Comparison of ENCODE assay signal across 9 mouse cellular contexts in the genomic region with DNA sequence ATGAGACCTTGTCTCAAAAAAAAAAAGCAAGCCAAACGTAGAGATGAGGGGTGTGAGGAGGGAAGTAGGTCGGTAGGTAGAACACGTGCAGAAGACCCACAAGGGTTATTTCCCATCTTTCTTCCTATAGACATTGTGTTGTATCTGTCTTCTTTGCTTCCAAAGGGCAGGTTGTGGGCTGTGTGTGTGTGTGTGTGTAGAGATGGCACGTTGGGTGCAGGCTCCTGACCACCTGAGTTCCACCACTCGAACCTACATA. TPM values are rescaled to one million over a fixed set of nuclear protein-coding genes. Genes with fewer than 3 reads are reported as not detected.
A peak's percentile ranks its signal among the peaks of the same experiment; 100 is the strongest.
DNase-seq lines count a peak whose midpoint lies in the region; ATAC-seq and TF ChIP-seq lines count a peak whose summit lies in the region.
"Had no signal": no experiment of that assay in that cellular context is flagged by ENCODE, and none has a peak within 500 bp of the region (broad histone marks: within the 10 kb centered on the region; RNA-seq: fewer than 3 reads in every experiment).

No protein-coding gene starts in this region.

- no peak overlapping the region for H3K9ac ChIP-seq in lung, embryonic 15.5 days
- no peak overlapping the region for H3K9ac ChIP-seq in intestine, embryonic 16.5 days (ENCODE audit: low read depth, low read length)
- H3K9ac ChIP-seq in neural tube, embryonic 15.5 days (replicated peaks): peak overlapping the region; percentile 80; the same call in 1 of the 2 replicates

- no peaks in the 10 kb centered on the region for H3K27me3 ChIP-seq in lung, embryonic 15.5 days
- no peaks in the 10 kb centered on the region for H3K27me3 ChIP-seq in intestine, embryonic 16.5 days (replicated peaks; ENCODE audit: control insufficient read depth, insufficient read depth, low read length)
- H3K27me3 ChIP-seq in neural tube, embryonic 15.5 days (replicated peaks): no peaks in the 10 kb centered on the region

- H3K9me3 ChIP-seq in lung, embryonic 15.5 days: no peaks in the 10 kb centered on the region
- H3K9me3 ChIP-seq in intestine, embryonic 16.5 days (ENCODE audit: control insufficient read depth, low read length): no peaks in the 10 kb centered on the region
- no peaks in the 10 kb centered on the region for H3K9me3 ChIP-seq in neural tube, embryonic 15.5 days (replicated peaks)

- H3K4me2 ChIP-seq in lung, embryonic 15.5 days: peak overlapping the region; percentile 72; the same call in 1 of the 2 replicates
- H3K4me2 ChIP-seq in intestine, embryonic 16.5 days (ENCODE audit: low read depth, low read length): no peak overlapping the region
- peak overlapping the region; percentile 77 for H3K4me2 ChIP-seq in neural tube, embryonic 15.5 days

- intact Hi-C loops in gastrocnemius, adult 2 months (cut with DNase I): no loop called here

- H3K4me3 ChIP-seq in gastrocnemius, adult 2 months: peak overlapping the region; percentile 86
- H3K4me3 ChIP-seq in lung, embryonic 15.5 days: no peak overlapping the region; the same call in 1 of the 2 replicates
- peak overlapping the region; percentile 85; the same call in 1 of the 2 replicates for H3K4me3 ChIP-seq in intestine, embryonic 16.5 days (ENCODE audit: low read length)
- peak overlapping the region; percentile 60; the same call in 1 of the 2 replicates for H3K4me3 ChIP-seq in neural tube, embryonic 15.5 days (replicated peaks)

- no peak for TF ChIP-seq CTCF in gastrocnemius, adult 2 months (IDR thresholded peaks at IDR 0.05)

- no peak for DNase-seq in gastrocnemius, adult 2 months
- DNase-seq in gastrocnemius, adult 8-10 months (ENCODE audit: low spot score in 2 of 2): no peak
- DNase-seq in lung, postnatal 14 days: no peak
- no peak for DNase-seq in thymus, postnatal 0 days (ENCODE audit: low spot score)
- no peak for DNase-seq in T-cell, adult 2 months (ENCODE audit: low spot score)
- DNase-seq: adrenal gland, adult 8-10 months had no signal

- WGBS in lung, embryonic 15.5 days: 62% methylated on average over 5 of the region's 5 CpGs
- WGBS in intestine, embryonic 16.5 days: 77% methylated on average over 5 of the region's 5 CpGs
- 83% methylated on average over 5 of the region's 5 CpGs for WGBS in neural tube, embryonic 15.5 days

- no peaks in the 10 kb centered on the region for H3K36me3 ChIP-seq in lung, embryonic 15.5 days
- no peaks in the 10 kb centered on the region for H3K36me3 ChIP-seq in intestine, embryonic 16.5 days (ENCODE audit: control insufficient read depth, insufficient read depth, low read length)
- H3K36me3 ChIP-seq in neural tube, embryonic 15.5 days: no peaks in the 10 kb centered on the region

- ATAC-seq in lung, embryonic 15.5 days (ENCODE audit: borderline replicate concordance, extremely low read depth, low FRiP score, low TSS enrichment): no peak
- no peak for ATAC-seq in intestine, embryonic 16.5 days
- ATAC-seq in neural tube, embryonic 15.5 days (ENCODE audit: low FRiP score): no peak

- H3K27ac ChIP-seq in gastrocnemius, adult 2 months: peak overlapping the region; percentile 96; the same call in 1 of the 2 replicates
- H3K27ac ChIP-seq in lung, embryonic 15.5 days: peak overlapping the region; percentile 95; the same call in 1 of the 2 replicates
- no peak overlapping the region for H3K27ac ChIP-seq in intestine, embryonic 16.5 days (ENCODE audit: low read length)
- no peak overlapping the region; the same call in 1 of the 2 replicates for H3K27ac ChIP-seq in neural tube, embryonic 15.5 days (replicated peaks)

- H3K4me1 ChIP-seq in lung, embryonic 15.5 days: peaks cover 22% of the 10 kb centered on the region
- peaks cover 10% of the 10 kb centered on the region for H3K4me1 ChIP-seq in intestine, embryonic 16.5 days (ENCODE audit: control insufficient read depth, insufficient read depth, low read length)
- H3K4me1 ChIP-seq in neural tube, embryonic 15.5 days: peaks cover 30% of the 10 kb centered on the region

RNA-seq across cellular contexts. Expression of gene Gmeb1, which starts 0.9 kb away (rescaled TPM):
- 10 to 100 TPM in 1 of 2 experiments, 1 to 10 TPM in 1; 8.7 to 10.6 TPM for total RNA-seq in gastrocnemius, adult 2 months (2021)
- 10 to 100 TPM in 1 of 4 experiments, 1 to 10 TPM in 3; 7.4 to 11.0 (median 7.9) TPM for total RNA-seq in gastrocnemius, adult 8-10 months (2022)
- 35.4 and 38.1 TPM in 2 replicates for polyA plus RNA-seq in lung, embryonic 15.5 days (2015; fragmentation: Nextera tagmentation; extraction: Ambion mirVana)
- polyA plus RNA-seq in intestine, embryonic 16.5 days (2015; fragmentation: Nextera tagmentation; extraction: Ambion mirVana): 25.9 and 30.2 TPM in 2 replicates
- polyA plus RNA-seq in neural tube, embryonic 15.5 days (2015; fragmentation: Nextera tagmentation; extraction: Ambion mirVana): 37.7 and 39.0 TPM in 2 replicates
- 32.8 and 43.6 TPM in 2 replicates for polyA plus RNA-seq in thymus, postnatal 0 days (2015; fragmentation: Nextera tagmentation; extraction: Ambion mirVana)

RNA-seq across cellular contexts. Expression of gene Taf12, which starts 11.9 kb away (rescaled TPM):
- total RNA-seq in gastrocnemius, adult 2 months (2021): 10 to 100 TPM; 34.7 to 38.4 TPM
- 10 to 100 TPM; 35.4 to 47.2 (median 38.4) TPM for total RNA-seq in gastrocnemius, adult 8-10 months (2022)
- polyA plus RNA-seq in lung, embryonic 15.5 days (2015; fragmentation: Nextera tagmentation; extraction: Ambion mirVana): 46.0 and 48.5 TPM in 2 replicates
- polyA plus RNA-seq in intestine, embryonic 16.5 days (2015; fragmentation: Nextera tagmentation; extraction: Ambion mirVana): 39.8 and 41.1 TPM in 2 replicates
- polyA plus RNA-seq in neural tube, embryonic 15.5 days (2015; fragmentation: Nextera tagmentation; extraction: Ambion mirVana): 36.5 and 43.6 TPM in 2 replicates
- polyA plus RNA-seq in thymus, postnatal 0 days (2015; fragmentation: Nextera tagmentation; extraction: Ambion mirVana): 83.0 and 92.5 TPM in 2 replicates

RNA-seq across cellular contexts. Expression of gene Rab42, which starts 40.9 kb away (rescaled TPM):
- total RNA-seq in gastrocnemius, adult 2 months (2021): under 1 TPM in 1 of 2 experiments, not detected in 1; 0.33 TPM
- total RNA-seq in gastrocnemius, adult 8-10 months (2022): 1 to 10 TPM in 1 of 4 experiments, under 1 TPM in 1, not detected in 2; 0.58 to 1.5 TPM
- polyA plus RNA-seq in lung, embryonic 15.5 days (2015; fragmentation: Nextera tagmentation; extraction: Ambion mirVana): 1.4 and 2.5 TPM in 2 replicates
- polyA plus RNA-seq in intestine, embryonic 16.5 days (2015; fragmentation: Nextera tagmentation; extraction: Ambion mirVana): 5.3 and 7.8 TPM in 2 replicates
- 3.4 and 3.5 TPM in 2 replicates for polyA plus RNA-seq in neural tube, embryonic 15.5 days (2015; fragmentation: Nextera tagmentation; extraction: Ambion mirVana)
- polyA plus RNA-seq in thymus, postnatal 0 days (2015; fragmentation: Nextera tagmentation; extraction: Ambion mirVana): 10.8 and 11.9 TPM in 2 replicates

RNA-seq across cellular contexts. Expression of gene Ythdf2, which starts 50.2 kb away (rescaled TPM):
- total RNA-seq in gastrocnemius, adult 2 months (2021): 10 to 100 TPM; 27.3 to 27.6 TPM
- 10 to 100 TPM; 25.1 to 30.9 (median 28.0) TPM for total RNA-seq in gastrocnemius, adult 8-10 months (2022)
- polyA plus RNA-seq in lung, embryonic 15.5 days (2015; fragmentation: Nextera tagmentation; extraction: Ambion mirVana): 105 and 109 TPM in 2 replicates
- polyA plus RNA-seq in intestine, embryonic 16.5 days (2015; fragmentation: Nextera tagmentation; extraction: Ambion mirVana): 62.4 and 73.7 TPM in 2 replicates
- 97.4 and 104 TPM in 2 replicates for polyA plus RNA-seq in neural tube, embryonic 15.5 days (2015; fragmentation: Nextera tagmentation; extraction: Ambion mirVana)
- 126 TPM in 2 replicates for polyA plus RNA-seq in thymus, postnatal 0 days (2015; fragmentation: Nextera tagmentation; extraction: Ambion mirVana)

Comparison
In these comparisons a context has a peak if more than half of its experiments do, and no peak if none do; other contexts are left out.
1. H3K27ac ChIP-seq: peak in gastrocnemius, adult 2 months (single experiment) and lung, embryonic 15.5 days (single experiment); none in intestine, embryonic 16.5 days (single experiment) and neural tube, embryonic 15.5 days (single experiment).